Mouse (Mus musculus) left cerebral cortex, postnatal 36 days (tissue): Measurements from ENCODE around the gene Cd177. TPM values are rescaled to one million over a fixed set of nuclear protein-coding genes. Genes with fewer than 3 reads are reported as not detected.
"Not testable (repeated sequence)": the region's sequence is repeated elsewhere in the genome, so short reads cannot be mapped to it uniquely, and the experiment has no call there.

Source experiments
- DNase-seq, 2 experiments: peaks; one replicate each; pipeline ENCODE4 v3.0.0; 2021 to 2022; ENCODE audit warnings: low spot score in 2 of 2, mixed read lengths in 1 of 2
- intact Hi-C: fragments of 180-260 bp; cut with DNase I; formaldehyde crosslinking; loops from one replicate; pipeline ENCODE4 v1.15.1; 2025
- total RNA-seq, 2 experiments: library from RNA; stranded (reverse); gene quantifications; 2 replicates each; pipeline ENCODE4 v1.2.3; 2021

Cd177 gene
- not detected for total RNA-seq

DNA sequence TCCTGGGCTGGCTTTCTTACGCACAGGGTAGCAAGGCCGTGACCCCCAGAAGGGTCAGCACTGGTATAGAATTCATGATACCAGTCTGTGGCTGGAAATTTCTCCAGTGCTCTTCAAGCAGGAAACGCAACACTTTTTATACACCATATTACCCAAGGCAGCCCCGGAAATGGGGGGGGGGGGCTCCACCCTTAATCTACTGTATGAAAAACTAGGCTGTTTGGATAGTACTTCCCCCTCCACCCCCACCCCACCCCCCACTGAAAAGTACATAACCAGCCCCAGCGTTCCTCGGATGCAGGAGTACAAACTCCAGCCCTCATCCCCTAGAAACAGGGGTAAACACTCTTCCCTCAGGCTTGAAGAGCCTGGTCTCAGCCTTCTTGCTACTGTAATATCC, at the start of gene Cd177:
Gene Cd177, minus strand, starts transcription at position 101 of the 400 bp plus-strand sequence.
- intact Hi-C loops, result no loop called here
- DNase-seq, result no peak

GRCm38 (mm10) chr7:24809041-24809440, 48.9 kb upstream of the Cd177 start:
- no peak for DNase-seq
- intact Hi-C loops, result no loop called here

- intact Hi-C loops, result no loop called here
- no peak for DNase-seq
Observed at GRCm38 (mm10) chr7:24804826-24805225, 44.7 kb upstream of the Cd177 start.

GRCm38 (mm10) chr7:24802149-24802767, 42.1 kb upstream of the Cd177 start:
- DNase-seq, result no peak
- intact Hi-C loops, result no loop called here

DNA sequence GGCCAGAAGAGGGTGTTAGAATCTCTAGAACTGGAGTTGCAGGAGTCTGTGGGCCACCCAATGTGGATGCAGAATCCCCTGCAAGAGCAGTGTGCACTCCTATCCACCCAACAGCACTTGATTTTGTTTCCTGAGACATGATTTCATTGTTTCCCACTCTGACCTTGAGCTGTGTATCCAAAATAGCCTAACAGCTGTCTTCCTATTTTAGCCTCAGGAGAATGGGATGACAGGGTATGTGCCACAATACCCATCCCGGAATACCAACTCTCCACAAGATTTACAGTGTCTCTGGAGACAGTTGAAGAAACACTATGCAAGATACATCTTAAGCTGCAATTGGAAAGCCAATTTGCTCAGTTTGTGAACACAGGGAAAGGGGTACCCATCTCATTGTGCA, 37.8 kb upstream of the Cd177 start:
- DNase-seq, result no peak
- intact Hi-C loops, result no loop called here

GRCm38 (mm10) chr7:24776918-24777317, 16.8 kb upstream of the Cd177 start, which contains the start of gene Ceacam10:
Ceacam10 (plus strand) TSS chr7:24777206.
- not testable (repeated sequence) for DNase-seq
- intact Hi-C loops, result loop anchor here (5.0 to 10.0 kb wide), 2 partner anchors 50 to 708 kb away; no protein-coding TSS in a partner anchor

GRCm38 (mm10) chr7:24776145-24776544, 16.0 kb upstream of the Cd177 start:
- intact Hi-C loops, result loop anchor here (5.0 to 10.0 kb wide), 2 partner anchors 51 to 709 kb away; no protein-coding TSS in a partner anchor
- no peak for DNase-seq

DNA sequence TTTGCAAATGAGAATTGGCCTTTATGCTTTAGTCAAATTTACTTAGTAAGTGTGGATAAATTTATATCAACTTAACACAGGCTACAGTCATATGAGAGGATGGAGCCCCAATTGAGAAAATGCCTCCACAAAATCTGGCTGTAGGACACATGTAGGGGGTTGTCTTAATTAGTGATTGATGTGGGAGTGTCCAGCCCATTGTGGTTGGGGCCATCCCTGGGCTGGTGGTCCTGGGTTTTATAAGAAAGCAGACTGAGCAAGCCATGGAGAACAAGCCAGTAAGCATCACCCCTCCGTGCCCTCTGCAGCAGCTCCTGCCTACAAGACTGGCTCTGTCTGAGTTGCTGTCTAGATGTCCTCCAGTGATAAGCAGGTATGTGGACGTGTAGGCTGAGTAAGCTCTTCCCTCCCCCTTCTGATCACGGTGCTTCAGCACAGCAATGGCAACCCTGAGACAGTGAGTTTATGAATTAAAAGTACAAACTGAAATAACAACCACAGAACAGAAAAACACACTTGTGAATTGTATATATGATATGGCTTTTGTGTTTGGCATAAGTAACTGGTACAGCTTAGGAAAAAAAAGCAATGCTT, 13.9 kb upstream of the Cd177 start:
- DNase-seq, result no peak
- intact Hi-C loops, result loop anchor here (10.0 kb wide), 1 partner anchor 711 kb away; no protein-coding TSS in a partner anchor

GRCm38 (mm10) chr7:24771361-24771760, 11.2 kb upstream of the Cd177 start:
- intact Hi-C loops, result loop anchor here (10.0 kb wide), 1 partner anchor 713 kb away; no protein-coding TSS in a partner anchor
- DNase-seq, result no peak

- DNase-seq, result no peak
- intact Hi-C loops, result no loop called here
Observed at GRCm38 (mm10) chr7:24762574-24762973, 2.5 kb upstream of the Cd177 start.

- no peak for DNase-seq
- intact Hi-C loops, result no loop called here
Observed at GRCm38 (mm10) chr7:24761161-24761560, 1.1 kb upstream of the Cd177 start.

DNA sequence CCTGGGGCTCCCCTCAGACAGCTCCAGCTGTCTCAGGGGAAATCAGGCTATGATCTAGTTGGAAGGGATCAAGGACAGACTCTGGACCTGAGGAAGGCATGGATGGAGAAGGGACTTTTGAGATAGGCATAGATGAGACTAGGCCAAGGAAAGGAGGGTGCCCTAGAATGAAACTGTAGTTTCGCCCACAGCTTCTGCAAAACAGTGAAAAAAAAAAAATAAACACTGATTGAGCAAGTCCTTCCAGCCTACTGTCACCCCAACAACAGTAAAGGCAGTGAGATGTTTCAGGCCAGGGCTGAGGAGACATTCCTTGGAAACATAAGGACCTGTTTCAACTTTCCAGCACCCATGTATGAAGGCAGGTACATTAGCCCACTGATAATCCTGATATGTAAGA, 1.6 kb downstream of the Cd177 start:
- DNase-seq, result no peak
- intact Hi-C loops, result no loop called here

- DNase-seq, result no peak
- intact Hi-C loops, result no loop called here
Observed at GRCm38 (mm10) chr7:24753476-24753875, 6.6 kb downstream of the Cd177 start.

GRCm38 (mm10) chr7:24751610-24752009, 8.5 kb downstream of the Cd177 start:
- DNase-seq, result no peak
- intact Hi-C loops, result no loop called here

- DNase-seq, result no peak
- intact Hi-C loops, result no loop called here
Observed at GRCm38 (mm10) chr7:24750695-24751094, 9.4 kb downstream of the Cd177 start.

DNA sequence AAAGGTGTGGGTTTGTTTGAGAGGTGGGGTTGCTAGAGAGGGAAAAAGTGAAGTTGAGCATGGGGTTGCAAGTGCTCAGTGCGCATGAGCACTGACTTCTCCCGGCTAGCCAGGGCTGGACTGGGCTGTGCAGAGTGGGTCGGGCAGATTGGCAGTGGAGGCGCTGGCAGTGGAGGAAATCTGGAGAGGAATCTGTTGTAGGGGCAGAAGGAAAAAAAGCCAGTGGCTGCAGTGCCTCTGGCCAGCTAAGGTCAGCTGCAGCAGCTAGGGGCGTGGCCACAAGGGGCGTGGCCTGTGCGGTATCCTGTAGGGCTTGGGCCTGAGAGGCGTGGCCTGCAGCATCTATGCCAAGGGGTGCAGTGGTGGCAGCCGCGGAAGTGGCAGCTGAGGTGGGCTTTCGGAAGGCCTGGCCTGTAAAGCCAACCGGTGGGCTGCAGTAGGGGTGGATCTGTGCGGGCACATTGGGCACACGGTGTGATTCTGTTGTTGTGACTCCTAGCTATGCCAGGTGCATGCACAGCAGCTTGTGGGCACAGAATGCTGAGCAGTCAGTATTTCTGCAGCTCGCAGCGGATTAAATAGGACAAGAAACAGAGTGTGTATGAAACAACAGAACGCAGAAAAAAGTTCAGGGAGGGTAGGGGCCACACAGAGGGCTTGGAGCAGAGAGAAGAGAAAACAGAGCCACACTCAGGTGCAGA, 24.0 kb downstream of the Cd177 start:
- DNase-seq, result no peak
- intact Hi-C loops, result loop anchor here (5.0 kb wide), 1 partner anchor 69 kb away; no protein-coding TSS in a partner anchor

DNA sequence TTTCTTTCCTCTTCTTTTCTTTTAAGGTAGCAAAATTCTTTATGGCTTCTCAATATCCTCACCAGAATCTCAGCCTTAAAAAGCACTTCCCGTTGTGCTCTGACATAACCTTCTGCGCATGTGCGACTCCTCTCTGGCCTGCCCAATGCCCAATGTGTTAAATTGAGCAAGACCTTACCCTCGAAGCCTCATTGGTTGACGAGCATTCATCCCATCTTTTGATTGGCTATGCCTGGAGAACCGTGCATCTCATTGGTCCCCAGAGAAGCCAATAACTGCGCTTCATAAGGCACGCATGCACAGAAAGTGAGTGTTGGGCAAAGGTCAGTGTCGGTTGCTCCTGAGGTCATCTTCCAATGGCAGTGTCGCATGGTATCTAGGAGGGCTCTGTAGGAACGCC, 33.3 kb downstream of the Cd177 start, which contains the start of gene Gm4763:
Gene Gm4763, minus strand, starts transcription at position 101 of the 400 bp plus-strand sequence.
- intact Hi-C loops, DNase-seq: not testable (repeated sequence)

DNA sequence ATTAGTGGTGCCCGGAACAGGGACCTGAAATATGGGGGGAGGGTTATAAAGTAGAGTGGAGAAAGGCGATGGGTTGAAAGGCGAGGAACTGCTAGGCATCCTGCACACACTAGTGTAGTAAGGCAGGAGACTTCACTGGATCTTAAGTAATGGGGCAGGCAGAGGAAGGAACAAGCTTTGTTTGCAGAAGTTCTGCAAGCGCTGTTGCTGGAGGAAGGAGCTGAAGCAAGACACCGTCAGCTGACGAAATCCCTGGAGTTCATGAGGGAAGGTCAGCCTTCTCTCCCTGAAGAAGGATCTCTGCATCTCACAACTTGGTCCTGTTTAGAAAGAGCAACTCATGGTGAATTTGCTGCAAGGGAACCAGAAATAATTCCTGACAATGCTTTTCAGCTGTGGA, 45.1 kb downstream of the Cd177 start:
- no peak for DNase-seq
- intact Hi-C loops, result no loop called here

DNA sequence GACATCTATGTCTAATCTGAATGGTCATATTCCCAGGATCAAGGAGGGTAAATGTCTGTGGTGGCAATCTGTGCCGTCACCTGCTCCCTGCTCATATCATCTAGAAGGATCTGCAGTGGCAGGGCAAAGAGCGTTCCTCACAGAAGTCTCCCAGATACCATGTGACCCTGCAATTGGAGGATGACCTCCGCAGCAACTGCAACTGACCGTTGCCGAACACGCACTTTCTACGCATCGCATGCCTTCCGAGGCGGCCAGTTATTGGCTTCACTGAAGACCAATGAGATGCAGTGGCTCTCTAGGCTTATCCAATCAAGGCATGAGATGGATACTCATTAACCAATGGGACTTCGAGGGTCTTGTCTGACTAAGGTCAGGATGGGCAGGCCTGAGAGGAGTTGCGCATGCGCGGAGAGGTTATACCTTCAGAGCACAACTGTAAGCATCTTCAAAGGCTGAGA, 51.2 kb downstream of the Cd177 start, which contains the start of gene BC049730:
Gene BC049730, plus strand, starts transcription at position 411 of the 461 bp plus-strand sequence.
- no peak for DNase-seq
- intact Hi-C loops, result no loop called here

GRCm38 (mm10) chr7:24702841-24703240, 57.3 kb downstream of the Cd177 start:
- intact Hi-C loops, DNase-seq: not testable (repeated sequence)
